Comparison of ENCODE assay signal across 9 mouse cellular contexts in the genomic region with DNA sequence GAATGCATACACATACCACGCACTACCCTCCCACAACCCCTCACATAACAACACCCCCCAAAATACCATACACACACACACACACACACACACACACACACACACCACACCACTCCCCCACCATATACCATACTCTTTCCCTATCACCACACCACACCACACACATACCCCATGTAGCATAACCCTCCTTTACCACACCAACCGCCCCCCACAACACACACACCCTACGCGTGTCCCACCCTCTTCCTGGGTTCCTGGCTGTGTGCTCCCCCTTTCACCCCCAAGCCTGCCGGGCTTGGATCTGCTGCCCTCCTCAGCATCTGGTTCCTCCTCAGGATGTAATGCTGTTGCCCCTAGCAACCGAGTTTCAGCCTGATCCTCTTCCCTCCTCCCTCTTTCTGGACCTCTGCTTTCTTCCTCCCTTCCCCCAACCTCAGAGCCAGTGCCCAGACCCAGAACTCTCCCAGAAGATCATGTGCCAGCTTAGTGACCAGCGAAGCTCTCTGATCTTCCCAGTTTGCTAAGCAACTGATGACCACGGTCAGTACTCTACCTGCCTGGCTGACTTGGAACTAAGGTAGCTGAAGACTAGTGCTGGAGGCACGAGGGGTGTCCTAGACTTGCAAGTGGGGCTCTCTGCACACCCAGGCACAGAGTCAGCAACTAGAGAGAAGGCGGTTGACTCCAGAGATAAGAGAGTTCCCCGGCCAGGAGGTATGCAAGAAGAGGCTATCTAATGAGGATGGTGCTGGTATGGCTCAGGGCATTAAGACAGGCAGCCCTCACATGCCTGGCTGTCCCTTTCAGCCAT.
DNase-seq lines count a peak whose midpoint lies in the region; ATAC-seq and TF ChIP-seq lines count a peak whose summit lies in the region.
"Had no signal": no experiment of that assay in that cellular context is flagged by ENCODE, and none has a peak within 500 bp of the region (broad histone marks: within the 10 kb centered on the region; RNA-seq: fewer than 3 reads in every experiment).

No protein-coding gene starts in this region.

- TF ChIP-seq POLR2A in kidney, adult 2 months (IDR thresholded peaks at IDR 0.05; ENCODE audit: low read depth, low read length) = no peak

- H3K4me2 ChIP-seq in forebrain, embryonic 16.5 days (ENCODE audit: low read length) = no peak overlapping the region
- no peak overlapping the region for H3K4me2 ChIP-seq in midbrain, embryonic 11.5 days

- 58% methylated on average over 11 of the region's 11 CpGs for WGBS in forebrain, embryonic 16.5 days
- 54% methylated on average over 11 of the region's 11 CpGs for WGBS in midbrain, embryonic 11.5 days
- WGBS in kidney, adult 2 months = 77% methylated on average over 11 of the region's 11 CpGs

- peak; percentile 55 for DNase-seq in layer of hippocampus, adult 9-11 months
- DNase-seq in layer of hippocampus, postnatal 25 days (ENCODE audit: extremely low spot score in 1 of 2, low spot score in 1 of 2) = no peak
- DNase-seq in brain, adult 2 months (ENCODE audit: low read depth, low spot score) = peak; percentile 69
- no peak for DNase-seq in midbrain, embryonic 11.5 days (ENCODE audit: low spot score, missing footprints)
- no peak for DNase-seq in gastrocnemius, postnatal 10 days
- no peak for DNase-seq in cerebellum, adult 9-11 months
- no peak for DNase-seq in kidney, adult 2 months

- no peak overlapping the region for H3K9ac ChIP-seq in forebrain, embryonic 16.5 days (replicated peaks; ENCODE audit: low read depth, low read length)
- no peak overlapping the region for H3K9ac ChIP-seq in midbrain, embryonic 11.5 days (ENCODE audit: low read length)

- 0 out of 2 replicates have a peak, but pooled peaks have one; percentile 24 for ATAC-seq in forebrain, embryonic 16.5 days
- ATAC-seq in midbrain, embryonic 11.5 days (ENCODE audit: low FRiP score) = peak; percentile 35; the same call in 1 of the 2 replicates

- TF ChIP-seq CTCF in kidney, adult 2 months (conservative IDR thresholded peaks at IDR 0.05; ENCODE audit: insufficient read depth, insufficient read length, low read depth, low read length) = no peak

- no peaks in the 10 kb centered on the region for H3K36me3 ChIP-seq in forebrain, embryonic 16.5 days (ENCODE audit: control insufficient read depth, insufficient read depth)
- no peaks in the 10 kb centered on the region for H3K36me3 ChIP-seq in midbrain, embryonic 11.5 days (ENCODE audit: control insufficient read depth, insufficient read depth, low read length)
- no peaks in the 10 kb centered on the region for H3K36me3 ChIP-seq in kidney, adult 2 months (ENCODE audit: control insufficient read depth, insufficient read depth, low read length)

- H3K27ac ChIP-seq in forebrain, embryonic 16.5 days (ENCODE audit: low read length) = no peak overlapping the region
- no peak overlapping the region for H3K27ac ChIP-seq in midbrain, embryonic 11.5 days (ENCODE audit: low read depth, low read length)
- H3K27ac ChIP-seq in kidney, adult 2 months (ENCODE audit: insufficient read depth, low read depth, low read length) = no peak overlapping the region

- H3K27me3 ChIP-seq in forebrain, embryonic 16.5 days (replicated peaks; ENCODE audit: control insufficient read depth, insufficient read depth, low read length) = no peaks in the 10 kb centered on the region
- peaks cover under 1% of the 10 kb centered on the region; the same call in 1 of the 2 replicates for H3K27me3 ChIP-seq in midbrain, embryonic 11.5 days (ENCODE audit: control insufficient read depth, insufficient read depth, low read length)
- H3K27me3 ChIP-seq in kidney, adult 2 months (replicated peaks; ENCODE audit: control insufficient read depth, insufficient read depth, low read length) = no peaks in the 10 kb centered on the region

- H3K4me1 ChIP-seq in forebrain, embryonic 16.5 days (replicated peaks; ENCODE audit: control insufficient read depth, insufficient read depth, low read length) = peaks cover 10% of the 10 kb centered on the region
- peaks cover 22% of the 10 kb centered on the region for H3K4me1 ChIP-seq in midbrain, embryonic 11.5 days (ENCODE audit: control insufficient read depth, insufficient read depth, low read length)
- H3K4me1 ChIP-seq in kidney, adult 2 months (ENCODE audit: control insufficient read depth, insufficient read depth, low read length) = no peaks in the 10 kb centered on the region

- H3K4me3 ChIP-seq in forebrain, embryonic 16.5 days (replicated peaks; ENCODE audit: low read length) = no peak overlapping the region
- no peak overlapping the region for H3K4me3 ChIP-seq in midbrain, embryonic 11.5 days (ENCODE audit: low read depth, low read length)
- no peak overlapping the region for H3K4me3 ChIP-seq in kidney, adult 2 months (ENCODE audit: insufficient read depth, low read depth, low read length)

- H3K9me3 ChIP-seq in forebrain, embryonic 16.5 days (ENCODE audit: control insufficient read depth, low read length) = no peaks in the 10 kb centered on the region
- H3K9me3 ChIP-seq in midbrain, embryonic 11.5 days (ENCODE audit: control insufficient read depth, low read length) = no peaks in the 10 kb centered on the region
- H3K9me3 ChIP-seq: megakaryocyte, embryonic 14.5 days had no signal

Comparison
In these comparisons a context has a peak if more than half of its experiments do, and no peak if none do; other contexts are left out.
1. DNase-seq: peak in layer of hippocampus, adult 9-11 months (single experiment) and brain, adult 2 months (single experiment); none in layer of hippocampus, postnatal 25 days (0 of 2), midbrain, embryonic 11.5 days (single experiment), gastrocnemius, postnatal 10 days (single experiment), cerebellum, adult 9-11 months (single experiment) and kidney, adult 2 months (single experiment).